Mouse (Mus musculus): ENCODE measurements around the gene Tango6. TPM values are rescaled to one million over a fixed set of nuclear protein-coding genes. Genes with fewer than 3 reads are reported as not detected.
A peak's percentile ranks its signal among the peaks of the same experiment; 100 is the strongest.

Gene Tango6
- total RNA-seq, 4 experiments from 2014 or later = 9.9 to 11.0 (median 10.8) TPM

- DNase-seq (ENCODE audit: low spot score) = no peak
These were observed 17.3 kb downstream of the Tango6 start for GRCm38 (mm10) chr8:106700131-106700530.

DNA sequence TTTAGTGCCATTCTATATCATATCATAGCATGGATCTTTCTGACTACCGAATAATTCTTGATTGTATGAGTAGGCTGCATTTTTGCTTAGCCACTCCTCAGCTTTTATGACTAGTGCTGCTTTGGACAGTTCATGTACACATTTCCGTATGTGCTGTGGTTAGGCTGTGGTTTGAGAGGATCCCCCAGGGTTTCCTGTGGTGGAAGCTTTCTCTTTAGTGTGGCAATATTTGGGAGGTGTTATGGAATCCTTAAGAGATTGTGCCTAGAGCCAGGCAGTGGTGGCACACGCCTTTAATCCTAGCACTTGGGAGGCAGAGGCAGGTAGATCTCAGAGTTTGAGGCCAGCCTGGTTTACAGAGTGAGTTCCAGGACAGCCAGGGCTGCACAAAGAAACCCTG, 18.5 kb downstream of the Tango6 start:
- no peak for DNase-seq (ENCODE audit: low spot score)

DNA sequence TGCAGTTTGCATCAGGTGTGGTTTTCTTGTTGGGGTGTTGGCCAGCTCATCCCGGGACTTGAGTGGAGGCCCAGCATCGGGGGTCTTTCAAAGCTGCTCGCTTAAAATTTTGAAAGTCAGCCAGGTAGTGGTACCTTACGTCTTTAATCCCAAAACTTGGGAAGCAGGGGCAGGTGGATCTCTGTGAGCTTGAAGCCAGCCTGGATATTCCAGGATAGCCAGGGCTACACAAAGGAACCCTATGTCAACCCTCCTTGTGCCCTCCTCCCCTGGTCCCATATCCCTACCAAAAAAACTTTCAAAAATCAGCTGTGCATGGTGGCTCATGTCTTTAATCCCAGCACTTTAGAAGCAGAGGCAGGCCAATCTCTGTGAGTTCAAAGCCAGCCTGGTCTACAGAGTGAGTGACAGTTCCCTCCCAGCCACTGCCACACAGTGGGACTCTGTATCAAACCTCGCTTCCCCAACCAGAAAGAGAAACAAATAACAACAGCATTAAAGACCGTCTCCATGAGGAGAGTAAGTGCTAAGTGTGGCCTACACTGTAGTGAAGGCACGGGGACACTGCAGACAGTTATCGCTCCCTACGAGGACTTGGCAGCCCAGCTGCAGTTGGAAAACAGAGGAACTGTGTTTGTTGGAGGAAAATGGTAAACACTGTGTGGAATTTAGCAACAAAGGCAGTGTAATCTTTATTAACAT, 21.5 kb downstream of the Tango6 start:
- DNase-seq (ENCODE audit: low spot score) = no peak

DNA sequence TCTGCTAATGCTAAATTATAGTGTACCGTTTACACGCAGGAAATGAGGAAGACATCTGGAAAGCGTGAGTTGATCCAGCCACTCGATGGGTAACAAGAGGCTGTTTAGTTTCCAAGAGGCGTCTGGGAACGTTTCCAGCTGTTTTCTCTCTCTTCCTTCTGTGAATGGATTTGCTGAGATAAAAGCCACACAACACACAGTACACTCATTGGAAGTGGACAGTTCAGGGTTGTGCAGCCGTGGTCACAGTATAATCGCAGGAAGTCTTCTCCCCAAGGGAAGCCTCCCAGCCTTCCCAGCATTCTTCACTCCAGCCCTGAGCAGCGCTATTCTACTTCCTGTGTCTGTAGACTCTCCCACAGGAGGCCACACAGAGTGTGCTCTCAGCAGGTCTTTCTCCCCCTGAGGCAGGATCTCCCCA, 22.0 kb downstream of the Tango6 start:
- peak; percentile 89 for DNase-seq (ENCODE audit: low spot score)

- DNase-seq (ENCODE audit: low spot score) = no peak
These were observed 23.3 kb downstream of the Tango6 start for GRCm38 (mm10) chr8:106706194-106706593.

- DNase-seq (ENCODE audit: low spot score) = no peak
These were observed 27.1 kb downstream of the Tango6 start for GRCm38 (mm10) chr8:106710002-106710401.

GRCm38 (mm10) chr8:106712487-106712886, 29.6 kb downstream of the Tango6 start:
- DNase-seq (ENCODE audit: low spot score) = no peak

DNA sequence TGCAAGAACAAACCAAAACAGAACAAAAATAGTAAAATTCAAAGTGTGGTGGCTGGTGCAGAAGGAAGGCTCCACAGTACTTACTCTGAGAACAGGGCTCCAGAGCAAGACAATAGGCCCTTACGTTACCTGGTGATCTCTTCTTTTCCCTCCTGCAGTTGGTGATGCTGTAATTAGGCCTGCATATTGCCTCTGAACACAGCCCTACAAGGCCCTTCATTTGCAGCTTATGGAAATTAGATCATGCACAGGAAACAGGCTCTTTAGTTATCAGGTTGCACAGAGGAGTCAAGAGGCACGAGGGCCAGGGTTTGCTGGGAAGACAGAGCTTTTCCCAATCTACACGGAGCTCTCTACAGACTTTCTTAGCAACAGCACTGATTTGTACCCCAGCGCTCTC, 31.4 kb downstream of the Tango6 start:
- no peak for DNase-seq (ENCODE audit: low spot score)

GRCm38 (mm10) chr8:106718091-106718500, 35.2 kb downstream of the Tango6 start:
- peak; percentile 84 for DNase-seq (ENCODE audit: low spot score)

GRCm38 (mm10) chr8:106720921-106721320, 38.1 kb downstream of the Tango6 start:
- no peak for DNase-seq (ENCODE audit: low spot score)

DNA sequence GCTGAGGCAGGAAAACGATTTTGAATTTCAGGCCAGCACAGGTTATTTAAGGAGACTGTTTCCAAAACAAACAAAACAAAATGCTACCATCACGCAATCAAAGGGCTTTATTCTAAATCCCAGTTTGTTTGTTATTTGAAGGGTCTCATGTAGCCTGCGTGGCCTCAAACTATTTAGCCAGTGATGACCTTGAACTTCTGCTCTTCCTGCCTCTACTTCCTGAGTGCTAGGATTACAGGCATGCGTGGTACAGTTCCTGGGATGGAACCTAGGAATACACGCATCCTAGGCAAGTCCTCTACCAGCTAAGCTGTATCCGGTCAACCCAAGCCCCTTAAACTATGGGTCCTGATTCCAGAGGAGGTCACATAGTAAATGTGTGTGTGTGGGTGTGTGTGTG, 39.6 kb downstream of the Tango6 start:
- no peak for DNase-seq (ENCODE audit: low spot score)

GRCm38 (mm10) chr8:106723921-106724320, 41.1 kb downstream of the Tango6 start:
- no peak for DNase-seq (ENCODE audit: low spot score)

GRCm38 (mm10) chr8:106726551-106726950, 43.7 kb downstream of the Tango6 start:
- DNase-seq (ENCODE audit: low spot score) = no peak

DNA sequence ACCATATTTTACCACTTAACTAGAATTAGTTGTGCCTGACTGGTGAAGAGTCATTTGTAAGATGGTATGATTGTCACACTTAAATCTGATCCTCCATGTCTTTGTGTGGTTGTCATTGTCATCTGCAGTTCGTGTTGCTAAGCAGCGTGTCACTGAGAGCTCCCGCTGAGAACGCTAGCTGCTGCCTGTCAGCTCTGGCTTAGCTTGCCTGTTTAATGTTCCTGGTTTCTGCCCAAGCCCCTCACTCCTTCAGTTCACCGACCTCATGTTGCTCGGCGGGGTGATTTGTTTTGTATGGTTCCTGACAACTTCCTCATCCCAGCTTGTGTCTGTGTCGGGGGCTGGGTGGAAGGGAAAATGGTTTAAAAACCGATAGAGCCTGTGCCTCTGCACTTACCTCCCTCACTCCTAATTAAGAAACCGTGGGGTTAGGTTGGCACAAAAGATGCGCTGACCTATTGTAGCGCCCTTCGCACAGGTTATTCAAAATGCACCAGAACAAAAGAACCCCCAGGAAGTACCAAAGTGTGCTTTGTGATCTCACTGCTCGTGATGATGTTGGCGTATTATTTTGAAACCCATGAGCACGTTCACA, 44.5 kb downstream of the Tango6 start:
- no peak for DNase-seq (ENCODE audit: low spot score)

DNA sequence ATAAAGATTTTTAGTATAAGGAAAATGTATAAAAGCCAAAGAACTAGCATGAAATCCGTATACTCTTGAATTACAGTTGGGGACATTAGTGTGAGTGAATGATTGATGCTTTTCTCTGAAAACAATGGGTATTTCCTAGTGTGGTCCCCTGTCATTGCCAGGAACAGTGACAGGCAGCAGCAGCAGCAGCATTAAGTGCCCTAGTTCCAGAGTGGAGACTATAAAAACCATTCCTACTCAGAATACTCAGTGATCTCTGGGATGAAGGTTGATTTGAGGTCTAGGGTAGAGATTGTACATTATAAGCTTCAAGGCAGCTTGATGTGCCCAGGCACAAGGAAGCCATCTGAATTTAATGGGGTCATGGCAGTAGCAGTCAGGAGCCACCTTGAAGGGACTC, 45.0 kb downstream of the Tango6 start:
- DNase-seq (ENCODE audit: low spot score) = no peak

GRCm38 (mm10) chr8:106732921-106733320, 50.1 kb downstream of the Tango6 start:
- DNase-seq (ENCODE audit: low spot score) = peak; percentile 48

DNA sequence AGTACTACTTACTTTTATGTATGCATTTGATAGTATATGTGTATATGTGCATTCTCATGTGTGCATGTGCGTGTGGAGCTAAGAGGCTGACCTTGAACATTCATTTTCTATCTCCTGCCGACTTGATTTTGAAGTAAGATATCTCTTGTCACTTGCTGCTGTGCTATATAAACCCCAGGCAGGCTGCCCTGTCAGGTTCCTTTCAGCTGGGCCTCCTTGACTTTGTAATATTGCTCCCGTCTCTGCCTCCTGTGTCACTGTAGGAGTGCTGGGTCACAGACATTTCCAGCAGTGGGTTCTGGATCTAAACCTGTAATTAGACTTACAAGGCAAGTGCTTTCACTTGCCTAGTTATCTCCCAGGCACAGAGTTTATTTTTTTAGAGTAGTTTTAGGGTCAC, 50.8 kb downstream of the Tango6 start:
- no peak for DNase-seq (ENCODE audit: low spot score)

- DNase-seq (ENCODE audit: low spot score) = peak; percentile 35
These were observed 51.4 kb downstream of the Tango6 start for GRCm38 (mm10) chr8:106734222-106734621.

DNA sequence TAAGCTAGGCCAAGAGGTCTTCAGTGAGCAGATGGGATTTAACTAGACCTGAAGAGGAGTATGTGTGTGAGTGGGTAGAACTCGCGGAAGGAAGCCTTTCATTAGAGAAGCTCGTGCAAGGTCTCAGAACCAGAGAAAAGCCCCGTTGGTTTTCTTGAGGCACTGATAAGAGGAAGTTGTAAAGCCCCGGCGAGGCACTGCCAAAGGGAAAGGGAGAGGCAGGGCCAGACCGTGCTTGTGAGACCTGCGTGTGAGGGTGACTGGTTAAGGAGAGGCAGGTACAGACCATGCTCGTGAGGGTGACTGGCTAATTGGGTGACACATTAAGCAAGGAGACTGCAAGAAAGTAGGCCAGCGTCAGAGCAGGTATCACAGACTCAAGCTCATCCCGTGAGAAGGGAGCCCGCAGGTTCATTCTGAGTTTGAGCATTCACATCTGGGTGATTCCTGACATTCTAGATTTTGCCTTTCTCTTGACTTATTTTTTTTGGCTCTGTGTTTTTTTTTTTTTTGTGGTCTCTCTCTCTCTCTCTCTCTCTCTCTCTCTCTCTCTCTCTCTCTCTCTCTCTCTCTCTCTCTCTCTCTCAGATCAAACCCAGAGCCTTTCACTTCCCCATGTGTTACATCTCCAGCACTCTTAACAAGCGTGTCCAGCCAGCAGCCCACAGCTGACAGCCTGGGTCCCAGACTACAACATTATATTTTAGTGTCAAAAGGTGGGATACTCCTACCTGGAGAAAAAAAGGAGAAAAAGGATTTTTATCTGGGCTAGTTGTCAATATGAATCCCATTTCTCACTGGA, 54.2 kb downstream of the Tango6 start:
- DNase-seq (ENCODE audit: low spot score) = no peak

DNA sequence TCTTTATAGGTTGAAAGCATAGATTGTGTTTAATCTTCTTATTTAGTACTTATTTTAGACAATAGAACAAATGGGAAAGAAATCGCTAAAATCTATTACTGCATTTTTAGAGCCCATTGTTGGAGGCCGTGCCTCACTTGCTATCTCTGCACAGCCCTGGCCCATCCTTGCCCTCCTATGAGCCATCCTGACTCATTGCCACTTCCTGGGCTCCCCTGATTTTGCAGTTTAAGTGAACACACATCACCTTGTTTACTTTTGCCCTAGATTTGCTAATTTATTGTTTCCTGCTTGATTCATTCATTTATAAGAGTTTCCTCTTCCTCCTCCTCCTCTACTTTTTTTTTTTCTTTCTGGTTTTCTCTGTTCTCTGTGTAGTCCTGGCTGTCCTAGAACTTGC, 55.0 kb downstream of the Tango6 start:
- DNase-seq (ENCODE audit: low spot score) = no peak

GRCm38 (mm10) chr8:106742321-106742720, 59.5 kb downstream of the Tango6 start:
- no peak for DNase-seq (ENCODE audit: low spot score)

DNA sequence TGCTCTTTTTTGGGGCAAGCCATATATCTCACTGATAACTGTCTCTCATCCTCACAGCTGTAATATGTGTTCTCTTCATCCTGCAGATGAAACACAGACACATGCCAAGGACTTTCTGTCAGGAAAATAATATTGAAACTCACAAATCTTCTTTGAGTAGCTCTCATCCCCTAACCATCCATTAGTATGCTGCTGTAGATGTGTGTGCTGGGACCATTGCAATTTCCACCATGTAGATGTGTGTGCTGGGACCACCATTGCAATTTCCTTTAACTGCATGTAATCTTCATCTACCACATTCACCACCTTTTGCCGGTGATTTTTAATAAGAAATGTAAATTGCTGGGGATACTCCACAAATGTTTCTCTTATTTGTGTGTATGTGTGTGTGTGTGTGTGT, 60.5 kb downstream of the Tango6 start:
- no peak for DNase-seq (ENCODE audit: low spot score)

DNA sequence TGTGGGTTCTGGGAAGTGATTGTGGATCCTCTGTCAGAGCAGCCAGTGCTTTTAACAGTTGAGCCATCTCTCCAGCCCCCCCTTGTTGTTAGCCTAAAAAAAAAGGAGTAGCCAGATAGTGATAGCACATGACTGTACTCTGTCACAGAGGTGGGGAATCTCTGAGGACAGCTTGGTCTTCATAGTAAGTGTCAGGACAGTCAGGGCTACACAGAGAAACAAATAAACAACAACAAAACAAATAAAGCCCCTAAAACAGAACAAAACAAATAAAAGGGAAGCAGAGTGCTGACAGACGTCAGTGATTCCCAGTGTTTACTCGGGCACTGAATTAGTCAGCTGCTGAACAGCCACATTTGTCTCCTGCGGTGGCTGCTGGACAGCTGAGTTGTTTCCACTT, 70.6 kb downstream of the Tango6 start:
- DNase-seq (ENCODE audit: low spot score) = no peak

Measured in heart, adult 8-10 months (tissue).